Mouse (Mus musculus): ENCODE measurements around the gene Spats1.

DNA sequence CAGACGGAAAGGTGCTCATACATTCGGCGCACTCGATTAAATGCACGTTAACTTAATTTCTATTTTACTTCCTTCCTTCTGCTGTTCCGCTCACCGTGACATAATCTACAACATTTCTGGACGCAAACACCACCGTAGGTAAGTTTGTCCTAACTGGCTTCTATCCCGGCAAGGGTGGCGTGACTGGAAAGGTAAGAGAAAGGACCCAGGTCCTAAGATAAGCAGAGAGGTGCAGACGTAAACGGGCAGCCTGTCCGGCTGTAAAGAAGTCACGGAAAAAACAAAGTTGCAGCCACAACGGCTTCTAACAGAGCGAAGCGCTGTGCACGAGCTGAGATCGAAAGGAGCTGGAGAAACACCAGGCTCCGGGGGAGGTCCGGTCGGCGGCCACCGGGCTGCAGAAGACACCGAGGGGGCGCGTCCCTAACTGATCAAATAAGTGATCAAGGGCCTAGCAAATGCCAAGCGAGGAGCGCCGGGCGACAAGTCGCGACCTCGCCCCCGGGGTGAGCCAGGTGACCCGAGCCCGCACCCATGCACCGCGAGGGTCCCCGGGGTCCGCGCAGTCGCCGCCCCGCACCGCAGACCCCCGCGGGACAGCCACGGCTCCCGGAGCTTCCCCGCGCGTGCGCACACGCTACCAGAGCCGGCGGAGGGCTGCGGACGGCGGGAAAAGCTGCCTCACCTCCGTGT, 42.4 kb downstream of the Spats1 start:
- TF ChIP-seq POLR2A (IDR thresholded peaks at IDR 0.05; ENCODE audit: low read depth, low read length) (no peak), CTCF (IDR thresholded peaks at IDR 0.05; ENCODE audit: extremely low read depth, insufficient read depth, insufficient read length, insufficient replicate concordance) (no peak)
